Mouse (Mus musculus): Measurements from ENCODE around the gene Sod3.

The Sod3 gene

GRCm38 (mm10) chr5:52363468-52364150 lies at the start of gene Sod3:
TSS of gene Sod3 (plus strand) at chr5:52363791.
- DNase-seq, result peak; percentile 16 to 18

DNA sequence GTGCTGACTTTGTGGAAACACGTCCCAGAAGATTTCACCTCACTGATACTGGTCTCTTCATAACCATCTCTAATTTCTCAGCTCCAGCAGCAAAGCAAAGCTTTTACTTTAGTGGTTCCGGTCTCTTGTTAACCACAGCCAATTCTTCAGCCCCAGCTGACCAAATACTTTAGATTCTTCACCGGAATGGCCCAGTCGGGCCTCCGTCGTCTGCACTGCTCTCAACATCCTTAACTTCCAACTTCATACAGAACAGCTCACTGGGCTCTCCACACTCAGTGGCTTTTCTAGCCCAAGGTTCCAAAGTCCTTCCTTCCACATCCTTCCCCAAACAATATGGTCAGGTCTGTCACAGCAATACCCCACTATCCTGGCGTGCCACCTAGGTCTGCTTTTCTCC lies 46.7 kb upstream of the Sod3 start:
- no peak for DNase-seq

DNA sequence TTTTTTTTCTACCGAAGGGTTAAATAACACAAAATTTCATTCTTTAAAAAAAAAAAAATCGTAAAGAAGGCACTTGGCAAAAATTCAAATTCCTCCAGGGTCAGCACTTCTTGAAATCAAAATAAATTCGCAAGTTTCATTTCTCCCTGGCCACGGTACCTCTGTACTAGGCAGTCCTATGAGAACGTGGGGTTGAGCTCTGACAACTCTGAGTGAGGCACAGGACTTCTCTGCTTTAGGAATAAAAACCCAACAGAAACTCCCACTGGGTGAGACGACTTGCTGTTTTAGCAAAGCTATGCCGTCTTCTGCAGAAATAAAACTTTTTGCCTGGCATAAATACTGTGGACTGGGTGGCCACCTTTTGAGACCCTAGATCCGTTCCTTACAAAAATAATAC lies 44.1 kb upstream of the Sod3 start:
- DNase-seq, result no peak

- no peak for DNase-seq
These were observed 31.5 kb upstream of the Sod3 start for GRCm38 (mm10) chr5:52332120-52332519.

DNA sequence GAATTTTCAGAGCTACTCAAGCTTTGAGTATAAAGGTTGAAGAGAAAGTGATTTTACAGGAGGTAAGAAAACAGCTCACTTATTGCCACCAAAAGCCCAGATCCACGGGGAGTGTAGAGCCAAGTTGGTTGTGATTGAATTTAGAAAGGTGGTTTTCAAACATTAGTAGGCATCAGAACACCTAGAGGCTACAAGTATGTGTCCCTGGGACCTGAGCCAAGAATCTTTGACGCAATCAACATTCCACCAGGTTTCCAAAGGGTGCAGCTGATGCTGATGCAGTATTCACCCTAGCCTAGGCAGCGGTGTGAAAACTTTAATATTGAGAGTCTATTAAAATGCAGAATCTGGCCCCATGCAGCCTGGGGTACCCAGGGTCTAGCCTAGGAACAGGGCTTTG lies 28.0 kb upstream of the Sod3 start:
- no peak for DNase-seq

DNA sequence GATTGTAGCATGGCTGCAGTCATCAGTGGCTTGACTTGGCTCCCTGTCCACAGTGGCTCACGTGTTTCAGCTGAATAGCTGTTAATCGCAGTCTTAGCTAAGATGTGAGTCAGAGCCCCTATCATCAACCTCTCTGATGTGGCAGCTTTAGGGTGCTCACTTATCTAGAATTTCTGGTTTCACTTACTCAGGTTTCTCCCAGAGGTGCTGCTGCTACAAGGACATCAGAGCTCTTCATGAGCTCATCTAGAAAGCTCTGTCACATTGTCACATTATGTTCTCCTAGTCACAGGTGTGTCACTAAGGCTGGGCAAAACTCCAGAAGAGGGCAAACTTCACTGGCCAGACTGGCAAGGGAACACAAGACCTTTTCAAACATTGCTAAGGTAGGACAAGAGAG lies 24.5 kb upstream of the Sod3 start:
- DNase-seq, result no peak

- DNase-seq, result no peak
These were observed 16.7 kb upstream of the Sod3 start for GRCm38 (mm10) chr5:52346890-52347289.

GRCm38 (mm10) chr5:52350451-52350850 lies 13.1 kb upstream of the Sod3 start:
- DNase-seq, result no peak

DNA sequence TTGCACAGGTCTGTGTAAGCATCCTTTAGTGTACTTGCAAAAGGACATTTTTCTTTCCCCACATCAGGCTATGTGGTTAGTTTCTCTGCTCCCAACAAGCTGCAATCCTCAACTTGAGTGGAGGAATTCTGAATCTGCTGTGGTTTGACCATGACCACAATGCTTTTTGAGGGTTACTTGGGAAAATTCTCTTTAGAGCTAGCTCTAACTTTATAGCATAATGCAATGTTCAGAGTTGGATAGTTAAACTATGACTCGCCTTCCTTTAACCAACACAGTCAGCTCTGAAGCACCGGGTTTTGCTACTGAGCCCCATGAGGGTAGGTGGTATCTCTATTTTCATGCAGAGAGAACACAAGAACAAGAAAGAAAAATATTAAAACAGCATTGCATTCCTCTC lies 12.0 kb upstream of the Sod3 start:
- DNase-seq, result no peak

DNA sequence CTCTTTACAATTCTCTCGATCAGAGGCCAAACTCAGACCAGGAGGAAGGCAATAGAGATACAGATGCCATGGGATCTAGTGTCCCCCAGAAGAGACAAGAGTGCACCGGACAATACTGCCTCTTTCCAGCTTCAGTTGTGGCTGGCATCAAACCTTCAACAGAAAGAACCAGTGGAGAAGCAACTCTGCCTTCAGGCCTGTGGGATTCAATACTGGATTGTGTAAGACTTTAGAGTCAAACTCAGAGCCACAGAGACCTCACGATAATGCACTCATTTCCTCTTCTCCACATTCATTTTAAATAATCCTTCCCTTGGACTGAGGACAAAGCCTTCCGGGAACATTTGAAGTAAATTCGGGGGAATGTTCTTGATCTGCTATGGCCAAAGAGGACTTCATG lies 10.9 kb upstream of the Sod3 start:
- no peak for DNase-seq

DNA sequence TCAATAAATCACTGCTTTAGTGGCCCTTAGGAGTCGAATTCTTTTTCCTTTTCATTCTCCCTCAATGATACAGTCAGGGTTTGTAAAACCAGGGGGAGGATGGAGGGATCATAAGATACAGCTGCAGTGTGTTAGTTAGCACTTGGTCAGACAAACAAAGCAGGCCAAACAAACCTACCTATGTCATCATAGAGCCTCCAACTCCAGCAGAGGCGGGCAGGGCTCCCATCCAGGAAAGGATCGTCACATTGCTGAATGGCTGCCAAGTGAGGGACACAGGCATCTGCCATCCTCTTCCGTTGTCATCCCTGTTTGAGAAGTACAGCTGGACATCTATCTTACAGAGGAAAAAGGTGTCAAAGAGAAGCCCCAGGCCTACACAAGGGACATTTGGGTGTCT lies 9.2 kb upstream of the Sod3 start:
- DNase-seq, result peak in 1 of 2 experiments; percentile 13

DNA sequence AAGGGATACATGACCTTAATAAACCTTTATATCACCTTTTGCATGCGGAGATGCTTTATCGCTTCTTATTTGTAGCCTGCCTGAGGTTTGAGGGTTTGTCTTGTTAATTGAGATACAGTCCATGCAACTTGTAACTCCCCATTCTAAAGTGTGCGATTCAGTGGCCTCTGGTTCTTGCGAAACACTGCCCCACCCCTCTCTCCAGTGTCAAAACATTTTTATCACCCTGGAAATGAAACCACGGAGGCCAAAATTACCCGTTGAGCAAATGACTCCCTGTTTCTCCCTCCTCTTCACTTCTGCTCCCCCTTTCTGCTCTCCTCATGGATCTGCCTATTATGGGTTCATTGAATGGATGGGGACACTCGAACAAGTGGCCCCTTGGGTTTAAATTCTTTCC lies 8.0 kb upstream of the Sod3 start:
- DNase-seq, result no peak

DNA sequence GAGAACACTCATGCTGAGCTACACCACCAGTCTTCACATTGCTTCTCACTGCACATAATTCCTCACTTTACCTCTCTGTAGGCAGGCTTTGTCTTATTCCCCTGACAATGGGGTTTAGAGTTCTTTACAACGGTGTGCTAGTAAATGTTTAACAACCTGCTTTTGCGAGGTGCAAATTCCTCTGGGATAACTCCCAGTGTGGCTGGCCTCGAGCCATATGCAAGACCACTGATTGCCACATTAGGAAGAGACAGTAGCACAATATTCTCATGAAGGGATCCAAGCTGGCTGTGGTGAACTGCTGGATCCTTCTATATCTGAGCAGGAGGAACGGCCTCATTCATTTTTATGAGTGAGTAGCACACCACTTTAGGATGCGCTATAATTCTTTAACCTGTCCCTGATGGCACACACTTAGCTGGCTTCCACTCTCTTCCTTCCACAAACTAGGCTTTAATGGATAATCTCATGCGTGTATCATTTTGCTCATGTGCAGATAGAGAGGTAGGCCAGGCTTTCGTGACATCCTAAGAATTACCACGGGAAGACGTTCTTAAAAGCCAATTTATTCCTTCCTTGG lies 6.3 kb upstream of the Sod3 start:
- no peak for DNase-seq

- DNase-seq, result no peak
These were observed 5.5 kb upstream of the Sod3 start for GRCm38 (mm10) chr5:52358120-52358519.

DNA sequence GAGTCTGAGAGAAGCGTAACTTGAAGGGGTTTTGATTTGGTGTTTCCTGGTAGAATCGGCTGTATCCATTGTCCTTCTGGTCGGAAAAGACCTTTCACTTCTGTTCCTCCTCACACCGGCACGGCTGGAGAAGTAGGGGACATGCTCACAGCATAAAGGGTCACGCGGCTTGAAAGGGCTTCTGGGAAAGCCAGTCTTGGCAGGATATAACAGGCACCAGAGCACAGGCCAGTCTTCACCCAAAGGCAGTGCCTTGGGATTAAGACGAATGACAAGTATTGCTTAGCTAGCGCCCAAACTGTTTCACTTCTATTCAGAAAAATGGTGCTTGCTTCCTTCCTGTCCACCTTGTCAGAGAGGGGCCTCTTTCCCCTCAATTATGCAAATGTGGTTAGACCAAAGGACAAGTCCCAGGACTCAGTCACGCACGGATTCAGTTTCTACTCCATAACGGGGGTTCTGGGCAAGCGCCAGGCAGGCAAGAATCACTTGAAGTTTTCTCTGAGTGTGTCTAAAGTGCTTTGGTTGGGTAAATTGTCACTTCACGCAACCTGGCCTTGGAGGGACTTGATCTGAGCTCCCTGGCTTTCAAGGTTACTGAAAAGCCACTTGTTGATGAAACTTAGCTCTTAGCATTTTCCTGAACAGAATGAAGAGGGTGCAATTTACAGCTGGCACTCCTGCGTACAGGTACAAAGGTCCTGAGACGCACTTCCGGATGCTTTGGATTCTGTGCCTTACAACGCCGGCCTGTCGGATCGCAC lies 3.1 kb upstream of the Sod3 start:
- DNase-seq, result no peak

DNA sequence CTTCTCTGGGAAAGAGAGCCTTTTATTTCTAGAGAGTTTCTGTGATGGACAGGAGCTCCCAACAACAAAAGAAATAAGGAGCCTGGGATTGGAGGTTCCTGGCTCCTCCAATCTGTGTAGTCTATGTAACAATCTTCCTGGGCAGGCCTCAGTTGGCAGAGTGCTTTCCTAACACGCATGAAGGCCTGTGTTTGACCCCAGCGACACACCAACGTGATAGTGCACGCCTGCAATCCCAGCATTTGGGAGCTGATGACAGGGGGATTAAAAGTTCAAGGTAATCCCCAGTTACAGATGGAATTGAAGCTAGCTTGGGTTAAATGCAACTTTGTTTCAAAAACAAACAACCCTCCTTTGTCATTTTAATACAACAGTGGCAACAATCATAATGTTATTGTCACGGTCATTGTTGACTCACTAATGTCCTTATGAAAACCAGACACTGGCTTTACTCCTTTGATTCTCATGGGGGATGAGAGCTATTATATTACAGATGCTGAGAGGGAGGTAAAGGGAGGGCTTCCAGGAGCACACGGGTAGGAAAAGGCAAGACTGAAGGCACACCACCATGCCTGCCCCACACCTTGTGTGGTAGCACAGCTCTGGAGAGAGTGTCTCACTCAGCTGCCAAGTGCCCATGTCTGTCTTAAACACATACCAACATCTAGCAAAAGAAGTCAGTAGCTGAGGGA lies 669 bp upstream of the Sod3 start:
- DNase-seq, result no peak

DNA sequence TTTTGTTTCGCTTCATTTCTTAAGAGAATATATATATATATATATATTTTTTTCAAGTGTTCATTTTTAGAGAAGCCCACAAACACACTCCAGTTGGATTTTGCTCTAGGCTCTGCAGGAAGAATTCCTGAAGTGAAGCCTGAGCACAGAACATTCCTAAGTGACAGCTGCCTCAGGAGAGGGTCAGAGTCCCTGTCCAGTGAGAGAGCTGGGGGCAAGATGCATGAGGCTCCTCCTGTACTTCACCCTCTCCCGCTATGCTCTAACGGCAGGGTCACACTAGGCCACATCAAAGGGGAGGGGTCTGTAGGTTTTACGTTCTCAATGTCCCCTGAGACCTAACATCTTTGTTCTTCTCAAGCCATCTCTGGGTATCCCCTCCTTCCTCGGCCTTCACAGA lies 930 bp downstream of the Sod3 start:
- DNase-seq, result no peak

- no peak for DNase-seq
These were observed 2.3 kb downstream of the Sod3 start for GRCm38 (mm10) chr5:52365930-52366329.

DNA sequence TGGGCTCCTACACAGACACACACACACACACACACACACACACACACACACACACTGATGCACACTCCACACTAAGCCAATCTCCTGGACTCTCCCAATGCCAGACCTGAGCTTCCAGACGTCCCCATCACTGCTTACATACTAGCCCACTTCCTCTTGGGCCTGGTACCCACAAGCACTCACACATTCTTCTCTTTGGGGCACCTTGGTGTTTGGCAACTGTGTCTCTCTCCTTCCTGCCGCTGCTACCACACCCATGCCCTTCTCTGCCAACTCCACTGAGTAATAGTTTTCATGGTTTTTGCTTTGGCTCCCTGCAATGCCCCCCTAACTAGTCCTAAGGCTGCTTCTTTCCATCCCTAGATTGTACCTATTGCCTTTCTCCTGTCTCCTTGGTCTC lies 3.1 kb downstream of the Sod3 start:
- DNase-seq, result no peak

- DNase-seq, result peak; percentile 11 to 14
These were observed 4.6 kb downstream of the Sod3 start for GRCm38 (mm10) chr5:52367866-52368840.

GRCm38 (mm10) chr5:52370901-52371300 lies 7.3 kb downstream of the Sod3 start:
- DNase-seq, result no peak

- DNase-seq, result no peak
These were observed 12.3 kb downstream of the Sod3 start for GRCm38 (mm10) chr5:52375847-52376246.
